Mouse (Mus musculus) neural tube, embryonic 13.5 days (tissue): ENCODE results near the gene Mrpl47. TPM values are rescaled to one million over a fixed set of nuclear protein-coding genes. Genes with fewer than 3 reads are reported as not detected.
"Not testable (repeated sequence)": the region's sequence is repeated elsewhere in the genome, so short reads cannot be mapped to it uniquely, and the experiment has no call there.

Source experiments
- ATAC-seq: fragments of 200-750 bp; cut with Nextera tagmentation; 2 replicates; pipeline ENCODE4 v1.8.0; 2017; ENCODE audit warnings: low read depth, mild to moderate bottlenecking, moderate TSS enrichment, moderate library complexity
- H3K27ac ChIP-seq: fragments of 300-500 bp; sonication (generic); replicated peaks from 2 replicates; pipeline ENCODE4 v1.5.1; 2015; ENCODE audit warnings: moderate library complexity, mild to moderate bottlenecking, inconsistent platforms
- H3K27me3 ChIP-seq: fragments of 300-500 bp; sonication (generic); 2 replicates; pipeline ENCODE4 v1.6.1; 2015; ENCODE audit warnings: mild to moderate bottlenecking, inconsistent platforms
- H3K36me3 ChIP-seq: fragments of 300-500 bp; sonication (generic); 2 replicates; pipeline ENCODE4 v1.6.1; 2015; ENCODE audit warnings: mild to moderate bottlenecking, inconsistent platforms
- H3K4me1 ChIP-seq: fragments of 300-500 bp; sonication (generic); replicated peaks from 2 replicates; pipeline ENCODE4 v1.6.1; 2015; ENCODE audit warnings: inconsistent platforms
- H3K4me2 ChIP-seq: fragments of 300-500 bp; sonication (generic); 2 replicates; pipeline ENCODE4 v1.6.1; 2015; ENCODE audit warnings: inconsistent platforms, mild to moderate bottlenecking, moderate library complexity
- H3K4me3 ChIP-seq: fragments of 300-500 bp; sonication (generic); 2 replicates; pipeline ENCODE4 v1.5.1; 2015; ENCODE audit warnings: mild to moderate bottlenecking, inconsistent platforms
- H3K9ac ChIP-seq: fragments of 300-500 bp; sonication (generic); 2 replicates; pipeline ENCODE4 v1.6.1; 2015; ENCODE audit warnings: moderate library complexity, mild to moderate bottlenecking, inconsistent platforms
- H3K9me3 ChIP-seq: fragments of 300-500 bp; sonication (generic); 2 replicates; pipeline ENCODE4 v1.6.1; 2016; ENCODE audit warnings: inconsistent platforms
- WGBS: fragments of 180-500 bp; shearing (Covaris S2); methylation state at CpG from one replicate; pipeline ENCODE4 v1.1.7; 2015; 5-methylcytosine and 5-hydroxymethylcytosine counted together
- polyA plus RNA-seq: library from polyadenylated mRNA; unstranded; fragments of >200 nt; fragmentation: Nextera tagmentation; extraction: Ambion mirVana; gene quantifications from 2 replicates; pipeline ENCODE4 v1.2.1, GENCODE M21; 2015

Mrpl47 gene
- 33.3 and 35.4 TPM in 2 replicates for polyA plus RNA-seq

DNA sequence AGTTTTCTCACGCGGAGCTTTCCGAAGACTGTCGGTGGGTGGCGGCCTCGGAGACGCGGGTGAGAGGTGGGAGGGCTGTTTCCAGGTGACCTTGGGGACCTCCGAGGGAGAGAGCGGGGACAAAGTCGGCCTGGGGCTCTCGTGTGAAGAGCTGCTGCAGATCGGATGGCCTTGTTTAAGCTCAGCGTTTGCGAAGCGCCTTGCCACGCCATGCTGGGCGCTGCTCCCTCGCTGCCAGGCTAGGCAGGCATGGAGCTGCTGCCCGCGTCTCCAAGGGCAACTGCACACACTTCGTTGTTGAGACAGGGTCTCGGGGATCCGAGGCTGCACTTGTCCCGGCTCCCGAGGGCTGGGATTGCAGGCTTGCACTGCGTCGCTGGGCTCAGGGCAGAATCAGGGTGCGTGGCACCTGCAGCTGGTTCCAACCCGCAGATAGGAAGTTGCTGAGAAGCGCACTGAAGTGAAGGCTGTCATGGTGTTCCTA lies at the start of gene Mrpl47:
Gene Mrpl47 (minus strand): TSS at position 434 of the 484 bp plus-strand sequence.
- H3K4me1 ChIP-seq: peaks cover 33% of the 10 kb centered on the region
- ATAC-seq: peak; percentile 61

GRCm38 (mm10) chr3:32770781-32771180 lies 33.4 kb upstream of the Mrpl47 start:
- Histone ChIP-seq H3K27ac (no peak overlapping the region), H3K4me3 (no peak overlapping the region), H3K4me2 (no peak overlapping the region), H3K9me3 (no peaks in the 10 kb centered on the region), H3K4me1 (no peaks in the 10 kb centered on the region), H3K27me3 (no peaks in the 10 kb centered on the region), H3K36me3 (no peaks in the 10 kb centered on the region), H3K9ac (no peak overlapping the region)
- no peak for ATAC-seq
- 77% methylated on average over 2 of the region's 2 CpGs for WGBS

More for the DNA sequence above, at the start of gene Mrpl47:
- Histone ChIP-seq H3K9me3 (no peaks in the 10 kb centered on the region), H3K27me3 (no peaks in the 10 kb centered on the region), H3K36me3 (peaks cover 39% of the 10 kb centered on the region), H3K9ac (peak within 1 kb of the TSS; percentile 87), H3K4me3 (peak within 1 kb of the TSS; percentile 79), H3K27ac (peak within 1 kb of the TSS; percentile 84), H3K4me2 (peak within 1 kb of the TSS; percentile 90)
- WGBS: under 1% methylated on average over 31 of the region's 31 CpGs

DNA sequence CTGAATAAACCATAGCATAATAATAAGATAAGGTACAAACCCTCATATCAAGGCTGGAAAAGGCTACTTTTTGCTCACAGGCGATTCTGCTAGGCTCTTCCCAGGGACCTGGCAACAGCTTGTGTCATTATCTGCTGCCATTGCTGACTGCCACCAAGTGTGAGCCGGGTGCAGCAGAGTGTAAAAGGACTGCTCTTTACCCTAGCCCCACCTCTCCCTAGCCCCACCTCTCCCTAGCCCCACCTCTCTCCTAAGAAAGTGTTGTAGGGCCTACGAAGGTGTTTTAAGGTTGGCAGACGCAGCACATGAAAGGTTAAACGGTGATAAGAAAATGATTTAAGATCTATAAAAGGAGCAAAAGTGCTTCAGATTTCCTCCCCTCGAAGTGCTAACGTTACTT lies 26.5 kb upstream of the Mrpl47 start:
- no peaks in the 10 kb centered on the region for H3K27me3 ChIP-seq
- H3K36me3 ChIP-seq: no peaks in the 10 kb centered on the region
- no peak for ATAC-seq
- WGBS: 49% methylated on average over 7 of the region's 7 CpGs
- H3K9me3 ChIP-seq: no peaks in the 10 kb centered on the region
- no peak overlapping the region for H3K4me2 ChIP-seq
- H3K9ac ChIP-seq: no peak overlapping the region
- no peaks in the 10 kb centered on the region for H3K4me1 ChIP-seq
- H3K27ac ChIP-seq: no peak overlapping the region
- no peak overlapping the region for H3K4me3 ChIP-seq

DNA sequence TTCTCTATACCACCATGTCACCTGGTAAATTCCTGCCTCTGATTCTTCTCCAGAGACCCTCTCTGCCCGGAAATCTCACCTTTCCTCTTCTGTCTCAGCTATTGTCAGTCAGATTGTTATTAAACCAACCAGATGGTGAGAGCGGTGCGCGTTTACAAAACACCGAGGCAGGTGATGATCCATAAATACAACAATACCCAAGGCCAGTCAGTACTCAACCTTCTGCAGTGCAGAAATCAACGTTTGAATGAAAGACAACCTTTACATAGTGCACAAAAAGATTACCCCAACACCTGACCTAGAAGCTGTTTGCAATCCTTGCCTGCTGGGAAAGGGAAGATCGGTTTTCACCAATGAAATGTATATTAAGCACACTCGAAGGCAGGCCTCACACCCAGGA lies 25.6 kb upstream of the Mrpl47 start:
- Histone ChIP-seq H3K4me1 (no peaks in the 10 kb centered on the region), H3K9ac (no peak overlapping the region), H3K36me3 (no peaks in the 10 kb centered on the region), H3K4me3 (no peak overlapping the region), H3K4me2 (no peak overlapping the region), H3K9me3 (no peaks in the 10 kb centered on the region), H3K27ac (no peak overlapping the region), H3K27me3 (no peaks in the 10 kb centered on the region)
- no peak for ATAC-seq
- 62% methylated on average over 8 of the region's 8 CpGs for WGBS

DNA sequence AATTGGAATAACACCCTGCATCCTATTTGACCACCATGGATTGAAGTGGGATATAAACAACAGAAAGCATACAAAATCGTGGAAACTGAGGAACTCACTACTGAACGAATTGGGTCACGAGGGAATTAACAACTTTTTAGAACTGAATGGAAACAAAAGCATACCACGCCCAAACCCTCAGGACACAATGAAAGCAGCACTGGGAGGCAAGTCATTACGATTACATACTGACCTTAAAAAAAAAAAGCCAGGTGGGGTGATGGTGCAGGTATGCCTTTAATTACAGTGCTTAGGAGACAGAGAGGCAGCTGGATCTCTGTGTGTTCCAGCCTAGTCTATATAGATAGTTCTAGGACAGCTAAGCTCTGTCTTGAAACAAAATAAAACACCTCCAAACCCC lies 21.8 kb upstream of the Mrpl47 start:
- no peaks in the 10 kb centered on the region for H3K27me3 ChIP-seq
- H3K4me1 ChIP-seq: no peaks in the 10 kb centered on the region
- 68% methylated on average over 5 of the region's 5 CpGs for WGBS
- no peak overlapping the region for H3K27ac ChIP-seq
- 0 out of 2 replicates have a peak, but pooled peaks cover 7% of the 10 kb centered on the region for H3K36me3 ChIP-seq
- no peak overlapping the region for H3K4me2 ChIP-seq
- H3K4me3 ChIP-seq: no peak overlapping the region
- ATAC-seq: no peak
- H3K9me3 ChIP-seq: no peaks in the 10 kb centered on the region
- no peak overlapping the region for H3K9ac ChIP-seq

- Histone ChIP-seq H3K4me2 (no peak overlapping the region), H3K9ac (no peak overlapping the region), H3K4me1 (no peaks in the 10 kb centered on the region), H3K27ac (no peak overlapping the region), H3K36me3 (peaks cover 50% of the 10 kb centered on the region), H3K9me3 (no peaks in the 10 kb centered on the region), H3K27me3 (no peaks in the 10 kb centered on the region), H3K4me3 (no peak overlapping the region)
- WGBS: 95% methylated on average over 3 of the region's 3 CpGs
- no peak for ATAC-seq
Measured at GRCm38 (mm10) chr3:32754384-32754915, 17.0 kb upstream of the Mrpl47 start.

DNA sequence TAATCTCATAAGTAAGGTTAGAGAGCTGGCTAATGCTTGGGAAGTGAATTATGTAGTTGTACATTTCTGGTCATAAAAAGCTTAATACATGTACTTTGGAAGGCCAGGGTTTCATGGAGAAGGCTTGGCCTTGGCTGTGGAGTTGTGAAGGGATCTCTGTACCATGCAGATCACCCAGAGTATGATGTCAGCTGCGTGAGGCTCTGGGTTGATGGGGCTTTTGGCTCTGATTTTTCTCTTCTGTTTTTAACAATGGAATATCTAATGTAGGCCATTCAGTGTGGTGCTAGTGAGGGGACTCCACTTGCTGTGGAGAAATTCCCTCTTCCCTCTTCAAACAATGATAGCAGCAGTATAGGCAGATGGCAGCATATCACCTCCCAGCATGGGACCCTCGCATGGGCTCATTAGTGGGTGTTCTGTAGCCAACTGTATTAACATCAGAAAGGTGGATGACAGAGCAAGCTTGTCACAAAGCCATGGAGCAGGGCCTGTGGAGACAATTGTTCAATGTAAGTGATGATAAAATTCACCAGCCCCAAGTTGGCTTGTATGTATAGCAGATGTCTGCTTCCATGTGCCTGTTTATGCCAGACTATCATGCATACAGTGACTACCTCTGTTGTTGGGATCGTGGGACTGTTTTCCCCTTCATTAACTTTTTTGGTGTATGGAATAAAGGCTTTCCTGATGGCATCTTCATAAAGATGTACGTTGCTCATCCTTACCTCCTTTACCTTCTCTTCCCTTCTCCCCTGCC lies 12.6 kb upstream of the Mrpl47 start:
- 0 out of 2 replicates have a peak, but pooled peaks have one; percentile 36 for ATAC-seq
- 88% methylated on average over 4 of the region's 4 CpGs for WGBS
- Histone ChIP-seq H3K9ac (no peak overlapping the region), H3K4me2 (no peak overlapping the region), H3K4me1 (no peaks in the 10 kb centered on the region), H3K36me3 (peaks cover 81% of the 10 kb centered on the region), H3K4me3 (no peak overlapping the region), H3K27ac (no peak overlapping the region), H3K9me3 (no peaks in the 10 kb centered on the region), H3K27me3 (no peaks in the 10 kb centered on the region)

DNA sequence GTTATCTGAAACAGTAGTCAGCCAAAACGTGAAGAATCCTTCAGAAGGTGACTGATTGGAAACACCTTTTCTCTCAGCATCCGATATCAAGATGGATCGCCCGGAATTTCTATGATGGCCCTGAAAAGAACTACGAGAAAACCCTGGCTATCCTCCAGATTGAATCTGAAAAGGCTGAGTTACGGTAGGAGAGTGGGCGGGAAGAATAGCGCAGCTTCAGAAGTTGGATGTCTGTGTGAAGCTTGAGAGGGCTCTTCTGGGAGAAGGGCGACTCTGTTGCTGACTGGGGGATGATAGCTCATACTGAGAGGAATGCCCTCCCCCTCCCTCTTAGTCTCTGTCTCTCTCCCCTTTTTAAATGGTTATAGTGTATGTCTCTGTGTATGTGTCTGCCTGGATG lies 11.0 kb upstream of the Mrpl47 start:
- Histone ChIP-seq H3K9ac (no peak overlapping the region), H3K4me1 (no peaks in the 10 kb centered on the region), H3K27ac (no peak overlapping the region), H3K4me2 (no peak overlapping the region), H3K36me3 (peaks cover 77% of the 10 kb centered on the region), H3K9me3 (no peaks in the 10 kb centered on the region), H3K4me3 (no peak overlapping the region), H3K27me3 (no peaks in the 10 kb centered on the region)
- no peak for ATAC-seq
- 90% methylated on average over 9 of the region's 9 CpGs for WGBS

DNA sequence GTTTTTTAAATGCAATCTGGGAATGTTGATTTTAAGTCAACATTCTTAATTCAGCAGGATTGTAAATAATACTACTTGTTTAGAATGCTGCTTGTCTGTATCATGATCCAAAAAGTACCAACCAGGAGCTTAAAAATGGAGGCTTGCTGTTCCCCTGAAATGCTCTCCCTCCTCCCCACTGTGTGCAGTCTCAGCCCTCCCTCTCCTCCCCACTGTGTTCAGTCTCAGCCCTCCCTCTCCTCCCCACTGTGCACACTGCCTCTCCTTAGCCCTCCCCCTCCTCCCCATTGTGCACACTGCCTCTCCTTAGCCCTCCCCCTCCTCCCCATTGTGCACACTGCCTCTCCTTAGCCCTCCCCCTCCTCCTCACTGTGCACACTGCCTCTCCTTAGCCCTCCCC lies 8.0 kb upstream of the Mrpl47 start:
- H3K9ac ChIP-seq, H3K4me2 ChIP-seq, H3K9me3 ChIP-seq, H3K27ac ChIP-seq, H3K4me1 ChIP-seq, ATAC-seq, H3K27me3 ChIP-seq, H3K4me3 ChIP-seq: not testable (repeated sequence)
- peaks cover 69% of the 10 kb centered on the region for H3K36me3 ChIP-seq

GRCm38 (mm10) chr3:32745001-32745400 lies 7.6 kb upstream of the Mrpl47 start:
- Histone ChIP-seq H3K4me2 (no peak overlapping the region), H3K9ac (no peak overlapping the region), H3K9me3 (no peaks in the 10 kb centered on the region), H3K27me3 (no peaks in the 10 kb centered on the region), H3K27ac (no peak overlapping the region), H3K4me3 (no peak overlapping the region), H3K36me3 (peaks cover 65% of the 10 kb centered on the region), H3K4me1 (no peaks in the 10 kb centered on the region)
- no peak for ATAC-seq
- WGBS: 94% methylated on average over 6 of the region's 6 CpGs

DNA sequence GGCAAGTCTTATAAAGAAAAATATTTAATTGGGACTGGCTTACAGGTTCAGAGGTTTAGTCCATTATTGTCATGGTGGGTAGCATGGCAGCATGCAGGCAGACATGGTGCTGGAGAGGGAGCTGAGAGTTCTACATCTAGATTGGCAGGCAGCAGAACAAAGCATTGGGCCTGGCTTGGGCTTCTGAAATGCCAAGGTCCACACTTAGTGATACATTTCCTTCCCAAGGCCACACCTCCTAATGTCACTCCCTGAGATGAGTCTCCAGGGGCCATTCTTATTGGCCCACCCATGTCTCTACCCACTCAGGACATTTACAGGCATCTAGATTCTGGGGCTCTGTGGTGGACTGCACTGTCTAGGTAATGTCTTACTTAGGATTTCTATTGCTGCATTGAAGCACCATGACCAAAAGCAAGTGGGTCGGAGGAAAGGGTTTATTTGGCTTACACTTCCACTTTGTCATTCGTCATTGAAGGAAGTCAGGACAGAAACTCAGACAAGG lies 4.9 kb upstream of the Mrpl47 start:
- 90% methylated on average over 2 of the region's 2 CpGs for WGBS
- Histone ChIP-seq H3K4me1 (peaks cover 23% of the 10 kb centered on the region), H3K36me3 (peaks cover 54% of the 10 kb centered on the region), H3K27me3 (no peaks in the 10 kb centered on the region), H3K4me2 (no peak overlapping the region), H3K27ac (no peak overlapping the region), H3K4me3 (no peak overlapping the region), H3K9me3 (no peaks in the 10 kb centered on the region), H3K9ac (no peak overlapping the region)
- no peak for ATAC-seq

- H3K36me3 ChIP-seq: peaks cover 36% of the 10 kb centered on the region
- H3K4me3 ChIP-seq: no peak overlapping the region
- H3K9me3 ChIP-seq: no peaks in the 10 kb centered on the region
- H3K4me1 ChIP-seq: peaks cover 33% of the 10 kb centered on the region
- no peak overlapping the region for H3K9ac ChIP-seq
- peak overlapping the region; percentile 90 for H3K4me2 ChIP-seq
- no peaks in the 10 kb centered on the region for H3K27me3 ChIP-seq
- H3K27ac ChIP-seq: no peak overlapping the region
- 91% methylated on average over 5 of the region's 5 CpGs for WGBS
- no peak for ATAC-seq
Measured at GRCm38 (mm10) chr3:32738549-32738948, 1.1 kb upstream of the Mrpl47 start.
